Mouse (Mus musculus) spleen, adult 2 months (tissue): ENCODE measurements around the gene Jsrp1.

Experiments
- CTCF ChIP-seq: fragments of 200-500 bp; IDR thresholded peaks from 2 replicates; pipeline ENCODE4 v1.5.1; 2011; ENCODE audit warnings: mild to moderate bottlenecking, inconsistent platforms; ENCODE audit not compliant: insufficient read depth, insufficient read length, insufficient replicate concordance; ENCODE audit errors: extremely low read depth
- POLR2A ChIP-seq: fragments of 200-500 bp; IDR thresholded peaks from 2 replicates; pipeline ENCODE4 v1.6.1; 2011; ENCODE audit warnings: low read depth, low read length, inconsistent platforms

DNA sequence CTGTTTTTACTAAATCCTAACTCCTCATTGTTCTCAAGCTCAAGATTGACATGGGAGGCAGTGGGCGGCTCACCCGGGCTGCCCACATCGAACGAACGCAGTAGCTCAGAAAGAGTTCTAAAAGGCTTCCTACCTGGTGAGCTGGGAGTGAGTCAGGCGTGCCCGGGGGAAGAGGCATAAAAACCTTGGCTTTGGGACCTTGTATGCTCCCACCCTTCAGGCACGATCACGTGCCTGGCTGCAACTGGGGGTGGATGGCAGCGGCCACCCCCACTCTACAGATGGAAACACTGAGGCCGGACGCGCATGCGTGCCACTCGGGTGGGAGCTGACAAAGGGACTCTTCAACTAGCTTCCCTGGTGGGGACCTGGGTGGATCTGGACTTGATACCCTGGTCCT lies 29.0 kb upstream of the Jsrp1 start:
- TF ChIP-seq POLR2A (no peak), CTCF (no peak)
